Mouse (Mus musculus) right cerebral cortex, adult 18-20 months (tissue): ENCODE data around the gene Nab2.

Source experiments
- DNase-seq: peaks from one replicate; pipeline ENCODE4 v3.0.0; 2022; ENCODE audit warnings: mixed read lengths

Gene Nab2

DNA sequence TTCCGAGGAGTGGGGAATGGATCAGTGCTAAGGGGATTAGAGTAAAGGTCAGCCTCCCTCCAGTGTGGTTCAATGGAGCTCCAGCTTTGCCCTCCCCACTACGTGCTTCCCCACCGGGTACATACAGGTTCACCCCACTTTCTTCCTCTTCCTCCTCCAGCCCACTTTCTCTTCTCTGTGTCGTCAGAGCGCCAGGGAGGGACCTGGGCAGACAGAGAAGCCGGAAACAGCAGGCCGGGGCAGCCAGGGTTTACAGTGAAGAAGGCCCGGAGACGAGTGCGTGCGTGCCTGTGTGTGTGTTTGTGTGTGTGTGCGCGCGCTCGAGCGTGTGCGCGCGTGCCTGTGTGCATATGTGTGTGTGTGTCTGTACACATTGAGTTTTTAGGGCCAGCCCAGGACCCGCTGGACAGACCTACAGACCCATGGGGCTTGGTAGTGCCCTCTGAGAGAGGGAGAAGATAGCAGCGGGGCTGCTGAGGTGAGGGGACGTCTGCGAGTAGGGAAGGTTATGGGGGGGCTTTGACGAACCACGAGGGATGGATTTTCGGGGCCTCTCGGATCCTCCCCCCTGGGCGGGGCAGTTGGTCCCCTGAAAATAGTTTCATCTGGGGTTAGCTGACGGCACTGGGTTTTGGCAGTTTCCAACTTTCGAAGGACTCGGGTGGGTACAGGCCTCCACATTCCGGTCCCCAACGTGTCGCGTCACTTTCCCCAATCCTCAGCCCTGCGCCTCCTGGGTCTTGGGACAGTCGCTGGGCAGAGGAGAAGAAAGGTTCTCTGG, 25.4 kb downstream of the Nab2 start, which contains the start of gene Stat6:
Gene Stat6 (plus strand): TSS at position 215 of the 781 bp plus-strand sequence.
- DNase-seq, result peak; percentile 45

DNA sequence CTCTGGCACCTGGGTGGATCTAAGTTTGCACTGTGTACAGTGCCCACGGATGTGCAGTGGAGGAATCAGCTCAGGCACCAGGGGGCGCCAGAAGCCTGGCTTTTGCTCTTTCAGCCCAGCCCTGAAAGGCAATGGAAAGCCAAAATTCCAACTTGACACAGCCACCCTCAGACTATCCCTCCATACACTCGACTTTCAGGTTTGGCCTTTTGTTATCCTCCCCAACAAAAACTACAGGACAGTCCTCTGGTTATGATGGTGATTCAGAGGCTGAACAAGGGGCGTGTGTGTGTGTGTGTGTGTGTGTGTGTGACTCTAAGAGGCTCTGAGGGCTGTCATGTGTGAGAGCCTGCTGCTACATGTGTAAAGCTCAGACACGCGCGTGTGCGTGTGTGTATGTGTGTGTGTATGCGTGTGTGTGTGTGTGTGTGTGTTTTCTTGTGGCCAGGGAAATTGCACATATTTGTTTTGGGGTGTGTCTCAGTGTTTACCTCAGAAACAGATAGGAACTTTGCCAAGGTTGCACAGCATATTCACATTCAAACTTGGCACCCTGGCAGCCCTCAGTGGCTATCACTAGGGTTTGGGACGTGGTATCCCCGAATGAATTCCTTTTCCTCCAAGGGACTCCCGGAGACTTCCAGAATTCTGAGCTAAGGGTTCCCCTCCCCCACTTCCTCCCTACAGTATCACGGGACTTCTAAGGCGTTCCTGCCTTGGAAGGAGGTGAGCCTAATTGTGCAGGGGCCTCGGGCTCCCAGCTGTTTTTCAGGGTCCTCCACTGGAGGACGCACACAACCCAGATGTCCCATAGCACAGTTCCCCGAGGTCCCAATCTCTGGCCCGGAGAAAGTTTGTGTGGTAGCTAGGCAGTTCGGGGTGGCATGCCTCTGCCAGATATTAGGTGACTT, 26.3 kb downstream of the Nab2 start:
- peak; percentile 85 for DNase-seq

DNA sequence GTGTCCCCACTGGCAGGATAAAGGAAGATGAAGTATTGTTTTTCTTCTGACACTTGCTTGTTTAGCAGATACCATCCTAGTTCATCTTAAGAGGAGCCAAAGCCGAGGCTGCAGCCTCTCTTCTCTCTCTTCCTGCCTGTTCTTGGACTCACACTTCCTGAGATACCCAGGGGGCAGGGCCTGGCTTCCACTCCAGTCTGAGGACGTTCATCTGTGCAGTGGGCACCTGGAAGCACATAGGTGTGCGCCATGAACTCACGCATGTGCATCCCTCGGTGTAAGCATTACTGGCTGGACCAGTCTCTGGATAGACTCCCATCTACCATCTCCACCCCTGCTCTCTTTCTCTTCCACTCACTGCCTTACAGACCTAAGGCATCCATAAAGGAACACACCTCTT, 27.9 kb downstream of the Nab2 start:
- no peak for DNase-seq

DNA sequence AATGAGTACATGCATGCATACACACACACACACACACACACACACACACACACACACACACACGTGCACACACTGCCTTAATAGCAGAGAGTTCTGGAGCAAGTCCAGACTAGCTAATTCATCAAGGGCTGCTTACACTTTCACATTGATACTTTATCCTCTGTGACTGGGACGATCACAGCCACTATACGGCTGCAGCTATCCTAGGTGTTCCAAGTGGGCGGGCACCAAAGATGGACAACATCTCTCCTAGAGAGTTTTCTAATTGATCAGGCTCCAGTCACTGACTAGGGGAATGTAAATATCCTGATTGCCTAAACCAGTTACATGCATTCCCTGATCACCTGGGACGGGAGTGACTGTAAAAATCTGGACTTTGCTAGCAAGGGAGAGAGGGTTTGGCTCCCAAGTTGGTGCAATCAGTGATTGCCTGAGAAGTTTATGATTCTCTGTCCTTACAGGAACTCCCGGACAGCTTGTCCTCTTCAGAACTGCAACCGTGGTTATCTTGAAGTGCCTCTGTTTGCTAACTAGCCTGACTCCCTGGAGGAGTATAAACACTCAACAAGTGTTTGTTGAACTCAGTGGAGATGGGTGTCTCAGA, 35.6 kb downstream of the Nab2 start:
- DNase-seq, result no peak

DNA sequence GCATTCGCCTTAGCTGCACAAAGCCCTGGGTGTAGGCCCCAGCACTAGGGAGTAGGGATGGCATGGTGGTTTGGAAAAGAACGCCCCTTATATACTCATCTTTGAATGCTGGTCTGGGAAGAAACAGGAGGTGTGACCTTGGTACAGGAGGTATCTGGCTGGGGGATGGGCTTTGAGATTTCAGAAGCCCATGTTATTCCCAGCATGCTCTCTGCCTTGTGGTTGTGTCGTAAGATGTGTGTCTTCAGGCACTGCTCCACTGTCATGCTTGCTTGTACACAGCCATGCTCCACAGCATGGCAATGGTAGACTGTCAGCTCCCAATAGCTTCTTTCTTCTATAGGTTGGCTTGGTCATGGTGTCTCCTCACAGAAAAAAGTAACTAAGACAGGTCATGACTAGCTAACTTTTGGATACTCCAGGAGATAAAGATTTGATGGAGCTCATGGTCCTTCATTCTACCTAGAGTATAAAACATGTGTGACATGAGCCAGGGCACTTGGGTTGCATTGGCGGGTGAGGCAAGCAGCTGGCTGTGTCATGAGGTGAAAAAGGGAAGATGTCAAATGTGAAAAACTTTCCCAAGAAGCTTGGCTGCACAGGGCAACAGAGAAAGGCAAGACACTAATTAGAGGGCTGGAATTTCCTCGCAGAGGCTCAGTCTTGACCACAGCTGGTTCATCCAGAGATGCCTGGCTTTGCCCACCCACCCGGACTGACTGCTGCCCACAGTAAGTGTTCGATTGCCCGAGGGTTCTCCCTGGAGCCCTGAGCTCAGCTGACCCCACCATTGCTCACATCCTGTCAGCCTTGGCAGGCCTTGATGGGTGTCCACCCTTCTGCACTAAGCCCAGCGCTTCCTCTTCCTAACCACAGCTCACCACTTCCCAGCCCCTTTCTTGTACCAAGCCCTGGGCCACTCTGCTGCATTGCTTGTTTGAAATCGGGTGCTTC, 36.8 kb downstream of the Nab2 start:
- no peak for DNase-seq

DNA sequence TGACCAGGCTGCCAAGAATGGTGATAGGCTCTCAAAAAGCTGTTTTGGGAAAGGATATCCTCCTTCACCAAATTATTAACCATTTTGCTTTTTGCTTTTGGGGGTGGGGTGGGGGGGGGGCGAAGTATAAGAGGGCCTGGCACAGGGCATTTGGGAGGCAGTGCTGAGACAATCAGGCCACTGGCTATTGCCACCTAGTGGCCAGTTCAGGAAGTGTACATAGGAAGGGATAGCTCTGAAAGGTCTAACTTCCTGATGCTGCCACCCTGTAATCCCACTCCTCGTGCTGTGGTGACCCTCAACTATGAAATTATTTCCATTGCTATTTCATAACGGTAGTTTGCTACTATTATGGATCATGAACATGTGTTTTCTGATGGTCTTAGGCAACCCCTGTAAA, 41.9 kb downstream of the Nab2 start:
- no peak for DNase-seq

DNA sequence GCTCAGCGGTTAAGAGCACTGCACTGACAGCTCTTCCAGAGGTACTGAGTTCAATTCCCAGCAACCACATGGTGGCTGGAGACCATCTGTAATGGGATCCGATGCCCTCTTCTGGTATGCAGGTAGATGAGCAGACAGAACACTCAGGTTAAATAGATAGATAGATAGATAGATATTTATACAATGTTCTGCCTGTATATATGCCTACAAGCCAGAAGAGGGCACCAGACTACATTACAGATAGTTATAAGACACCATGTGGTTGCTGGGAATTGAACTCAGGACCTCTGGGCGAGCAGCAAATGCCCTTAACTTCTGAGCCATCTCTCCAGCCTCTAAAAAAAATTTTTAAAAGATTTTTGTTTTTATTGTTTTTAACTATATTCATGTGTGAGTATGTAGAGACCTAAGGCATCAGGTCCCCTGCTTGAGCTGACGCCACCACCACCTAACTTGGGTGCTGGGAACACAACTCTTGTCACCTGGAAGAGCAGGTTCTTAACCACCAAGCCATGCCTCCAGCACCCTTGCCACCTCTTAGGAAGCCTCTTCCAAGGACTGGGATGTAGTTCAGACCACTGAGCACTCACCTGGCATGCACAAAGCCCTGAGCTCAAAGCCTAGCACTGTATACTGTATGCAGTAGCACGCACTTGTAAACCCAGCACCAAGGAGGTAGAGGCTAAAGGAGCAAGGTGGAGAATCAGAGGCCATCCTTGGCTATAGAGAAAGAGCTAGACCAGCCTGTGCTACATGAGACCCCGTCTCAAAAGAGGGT, 44.7 kb downstream of the Nab2 start:
- no peak for DNase-seq

DNA sequence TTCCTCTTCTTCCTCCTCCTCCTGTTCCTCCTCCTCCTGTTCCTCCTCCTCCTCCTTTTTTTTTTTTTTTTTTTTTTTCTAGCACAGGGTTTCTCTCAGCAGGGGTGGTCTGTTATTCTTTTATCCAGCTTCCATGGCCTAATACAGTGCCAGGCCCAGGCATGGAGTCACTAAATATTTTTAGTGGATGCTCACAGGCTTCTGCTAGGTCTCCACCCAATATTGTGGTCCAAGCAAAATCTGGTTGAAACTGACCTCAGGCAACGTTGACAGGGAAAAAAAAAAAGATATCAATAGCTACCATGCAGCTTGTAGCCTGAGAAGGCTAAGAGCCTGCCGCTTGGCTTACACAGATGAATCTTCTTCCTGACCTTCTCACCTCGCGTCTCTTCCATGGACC, 45.7 kb downstream of the Nab2 start:
- no peak for DNase-seq

DNA sequence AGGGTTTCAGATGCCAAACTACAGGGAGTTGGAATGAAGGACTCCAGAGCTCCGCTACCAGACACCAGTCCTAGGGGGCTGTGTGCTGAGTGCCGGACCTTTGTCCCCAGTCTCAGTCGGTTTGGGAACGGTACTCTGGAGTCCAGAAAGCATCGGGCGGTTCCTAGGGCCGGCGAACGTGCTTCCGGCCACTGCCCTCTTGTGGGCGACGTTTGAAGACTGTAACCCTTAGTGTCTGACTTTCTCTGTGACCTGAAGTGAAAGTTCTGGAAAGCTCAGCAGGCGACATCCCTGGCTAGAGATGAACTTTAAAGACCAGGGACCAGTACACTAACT, 46.3 kb downstream of the Nab2 start:
- DNase-seq, result no peak

DNA sequence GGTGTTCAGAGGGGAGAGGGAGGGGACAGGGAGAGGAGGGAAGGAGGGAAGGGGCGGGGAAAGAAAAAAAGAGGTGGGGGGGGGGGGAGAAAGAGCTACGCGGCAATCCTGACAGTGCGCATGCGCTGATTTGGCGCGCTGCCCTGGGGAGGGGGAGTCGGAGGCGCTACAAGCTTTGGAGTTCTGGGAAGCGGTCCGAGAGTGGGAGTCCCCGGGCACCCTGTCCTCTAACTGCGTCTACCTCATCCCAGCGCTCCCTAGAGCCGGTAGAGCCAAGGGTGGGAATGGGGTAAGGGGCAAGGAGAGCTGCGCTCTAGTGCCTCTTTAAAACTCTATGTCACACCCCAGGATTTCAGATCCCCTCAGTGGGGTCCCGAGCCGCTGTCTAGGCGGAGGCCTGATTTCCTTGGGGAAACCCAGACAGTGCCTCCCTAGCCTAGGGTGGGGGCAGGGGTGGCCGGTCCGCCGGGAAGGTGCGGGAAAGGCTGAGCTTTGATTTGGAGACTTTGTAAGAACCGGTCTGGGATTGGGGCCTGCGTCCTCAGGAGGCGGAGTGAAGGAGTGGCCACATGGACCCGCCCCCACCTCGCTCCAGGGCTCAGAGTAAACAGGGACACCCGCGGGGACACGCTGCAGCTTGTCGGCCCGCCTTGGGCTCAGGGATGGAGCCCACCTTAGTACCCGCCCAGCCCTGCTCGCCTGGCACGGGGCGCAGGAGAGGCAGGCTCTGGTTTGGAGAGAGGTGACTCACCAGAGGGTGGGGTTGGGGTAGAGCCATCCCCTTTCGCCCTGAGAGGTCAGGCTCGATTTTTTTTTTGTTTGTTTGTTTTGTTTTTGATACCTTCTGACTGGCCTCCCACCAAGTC, 46.9 kb downstream of the Nab2 start:
- DNase-seq, result peak; percentile 92

DNA sequence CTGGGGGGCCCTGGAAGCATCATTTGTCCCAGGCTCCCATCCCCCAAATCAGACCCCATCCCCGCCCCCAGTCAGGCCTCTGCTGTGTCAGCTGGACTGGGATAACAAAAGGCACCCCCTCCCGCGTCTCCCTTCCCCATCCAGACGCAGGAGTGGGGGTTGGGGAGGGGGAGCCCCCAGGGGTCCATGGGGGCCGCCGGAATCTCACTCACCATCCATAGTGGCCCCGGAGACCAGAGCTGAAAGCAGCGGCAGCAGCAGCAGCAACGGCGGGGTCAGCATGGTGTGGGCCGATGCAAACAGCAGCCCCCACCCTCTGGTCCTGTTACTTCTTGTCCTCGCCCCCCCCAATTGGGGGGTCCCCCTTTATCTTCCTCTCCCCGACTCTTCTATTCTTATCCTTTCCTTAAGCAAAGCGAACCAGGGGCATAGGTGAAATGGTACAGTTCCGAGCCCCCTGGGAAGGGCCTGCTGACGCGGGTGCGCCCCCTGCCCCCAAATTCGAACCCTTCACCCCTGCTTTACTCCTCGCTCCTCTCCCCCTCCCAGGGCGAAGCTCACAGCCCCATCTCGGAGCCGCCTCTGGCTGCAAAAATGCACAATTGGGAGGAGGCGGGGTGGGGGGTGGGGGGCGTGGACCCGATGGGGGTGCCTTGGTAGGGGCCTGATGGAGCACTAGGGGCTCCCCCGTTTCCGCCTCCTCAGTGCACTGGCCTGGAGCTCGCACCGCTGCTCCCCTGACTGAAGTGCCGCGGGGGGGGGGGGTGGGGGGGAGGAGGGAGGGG, 47.8 kb downstream of the Nab2 start, which contains the start of gene Lrp1:
Gene Lrp1 (minus strand): TSS at position 743 of the 785 bp plus-strand sequence.
- peak; percentile 56 for DNase-seq

DNA sequence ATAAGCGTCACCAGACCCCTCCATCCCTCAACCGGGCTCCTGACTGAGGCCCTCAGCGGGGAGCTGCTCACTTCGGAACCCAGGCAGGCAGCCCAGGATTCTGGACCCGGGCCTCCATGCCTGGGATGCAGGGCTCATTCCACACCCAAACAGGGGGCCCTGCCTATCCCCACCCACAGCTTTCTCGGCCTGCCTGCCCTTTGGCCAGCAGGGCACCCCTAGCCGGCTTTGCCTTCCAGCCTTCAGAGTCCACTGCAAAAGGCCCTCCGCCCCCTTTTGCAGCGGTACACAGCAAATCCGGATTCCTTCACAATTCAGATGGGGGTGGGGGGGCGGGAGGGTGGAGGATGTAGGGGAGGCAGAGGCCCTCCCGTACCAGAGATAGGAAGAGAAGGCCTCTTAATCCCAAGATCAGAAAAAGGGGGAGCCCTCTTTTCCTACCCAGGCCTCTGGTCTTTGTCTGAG, 48.4 kb downstream of the Nab2 start:
- no peak for DNase-seq

DNA sequence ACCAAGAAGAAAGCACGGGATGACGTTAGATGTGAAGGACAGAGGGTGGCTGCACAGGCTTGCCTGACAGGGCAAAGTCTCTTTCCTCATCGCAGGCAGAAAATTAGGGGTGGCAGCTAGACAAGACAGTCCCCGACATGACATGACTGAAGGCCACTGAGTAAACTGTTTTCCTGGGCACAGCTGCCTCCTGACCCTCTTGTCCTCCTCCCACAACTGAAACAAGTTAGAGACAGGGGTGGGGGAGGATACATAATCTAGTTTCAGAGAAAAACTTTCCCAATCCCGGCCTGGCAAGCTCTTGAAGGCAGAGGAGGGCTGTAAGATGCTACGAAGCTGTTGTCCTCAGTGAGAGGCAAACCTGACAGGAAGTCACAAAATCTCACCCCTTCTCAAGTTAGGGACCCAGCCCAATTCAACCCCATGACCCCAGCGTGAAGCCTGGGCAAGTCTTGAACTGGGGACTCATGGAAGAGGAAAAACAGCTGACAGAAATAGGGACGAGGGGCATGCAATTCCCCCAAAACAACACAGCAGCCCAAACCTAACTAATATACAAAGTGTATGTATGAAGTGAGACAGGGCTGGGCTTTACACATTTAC, 49.1 kb downstream of the Nab2 start:
- no peak for DNase-seq

DNA sequence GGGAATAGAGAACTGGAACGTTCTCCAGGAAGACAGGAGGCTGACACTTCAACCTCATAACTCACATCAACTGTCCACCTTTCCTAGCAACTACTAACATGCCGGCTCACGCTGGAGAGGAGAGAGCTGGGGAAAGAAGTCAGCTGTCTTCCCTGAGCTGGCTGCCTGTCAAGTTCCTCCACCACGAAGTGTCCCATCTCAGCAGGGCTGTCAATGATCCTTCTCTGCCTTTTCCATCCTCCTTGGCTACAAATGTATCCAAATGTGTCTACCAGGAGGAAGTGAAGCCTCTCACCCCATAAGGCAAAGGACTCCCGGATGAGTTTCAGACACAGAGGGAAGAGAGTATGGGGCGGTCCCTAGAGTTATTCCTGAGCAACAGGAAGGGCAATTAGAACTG, 50.2 kb downstream of the Nab2 start:
- no peak for DNase-seq

DNA sequence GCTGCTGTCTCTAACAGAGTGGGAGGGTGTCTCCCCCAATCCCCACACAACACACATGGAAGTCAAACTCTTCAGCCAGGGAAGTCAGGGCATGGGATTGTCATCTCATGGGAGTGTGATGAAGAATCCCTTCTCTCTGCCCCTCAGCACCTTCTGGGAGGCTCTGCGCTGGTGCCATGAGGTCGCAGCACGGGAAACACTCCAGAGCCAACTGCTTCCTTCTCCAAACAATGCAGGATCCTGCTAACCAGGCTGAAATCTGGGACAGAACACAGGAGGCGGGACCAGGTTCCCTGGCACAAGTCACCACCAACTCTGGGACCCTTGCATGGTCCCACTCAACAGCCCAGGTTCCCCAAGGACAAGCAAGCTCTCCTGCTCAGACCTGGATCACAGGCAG, 51.1 kb downstream of the Nab2 start:
- no peak for DNase-seq

DNA sequence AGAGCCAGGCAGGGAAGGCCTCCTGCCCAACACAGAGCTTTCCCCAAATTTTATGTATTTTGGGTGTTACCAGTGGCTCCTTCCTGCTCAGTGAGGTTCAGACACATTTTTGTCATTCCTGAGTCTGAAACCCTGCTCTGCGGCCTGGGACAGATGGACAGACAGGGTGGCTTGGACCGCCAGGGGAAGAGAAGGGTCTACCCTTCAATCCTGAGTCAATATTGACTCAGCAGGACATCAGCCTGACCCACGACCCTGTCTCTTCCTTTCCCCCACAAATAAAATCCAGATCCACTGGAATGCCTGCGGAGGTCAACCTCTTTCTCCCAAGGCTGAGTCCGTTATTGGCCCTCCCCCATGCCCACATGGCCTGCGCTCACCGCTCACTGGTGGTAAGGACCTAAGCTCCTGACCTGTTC, 52.1 kb downstream of the Nab2 start:
- no peak for DNase-seq

DNA sequence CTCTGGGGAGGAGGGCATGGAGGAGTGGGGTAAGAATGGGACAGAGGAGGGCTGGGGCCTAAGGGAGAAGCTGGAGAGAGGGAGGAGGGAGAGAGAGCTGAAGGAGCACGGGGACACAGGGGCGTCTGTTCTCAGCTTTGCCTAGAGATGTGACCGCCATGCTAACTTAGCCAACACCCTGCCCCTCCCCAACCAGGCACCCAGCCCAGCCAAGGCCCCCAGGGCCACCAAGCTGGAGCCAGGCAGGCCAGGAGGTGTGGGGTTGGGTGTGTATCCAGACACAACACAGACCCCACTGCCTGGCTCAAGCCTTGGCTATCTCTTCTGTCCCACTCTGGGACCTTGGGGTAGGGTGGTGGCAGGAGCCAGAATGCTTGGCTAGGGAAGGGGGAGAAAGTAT, 52.8 kb downstream of the Nab2 start:
- peak; percentile 44 for DNase-seq

DNA sequence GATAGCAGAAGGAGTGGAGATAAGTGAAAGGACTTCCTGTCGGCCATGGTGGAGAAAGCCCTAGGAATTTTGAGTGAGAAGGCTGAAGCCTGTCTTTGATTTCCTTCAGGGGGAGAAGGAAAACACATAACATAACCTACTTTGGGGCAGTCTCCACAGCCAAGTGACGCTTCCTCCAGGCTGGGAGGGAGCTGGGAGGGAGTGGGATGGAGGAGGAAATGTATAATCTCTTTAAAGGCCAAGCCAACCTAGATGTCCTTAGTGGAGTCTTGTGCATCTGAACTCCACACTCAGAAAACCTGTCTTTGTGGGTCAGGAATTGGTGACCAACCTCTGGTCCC, 53.4 kb downstream of the Nab2 start:
- DNase-seq, result no peak
